1 mouse cellular context compared by ENCODE assay signal in the genomic region with DNA sequence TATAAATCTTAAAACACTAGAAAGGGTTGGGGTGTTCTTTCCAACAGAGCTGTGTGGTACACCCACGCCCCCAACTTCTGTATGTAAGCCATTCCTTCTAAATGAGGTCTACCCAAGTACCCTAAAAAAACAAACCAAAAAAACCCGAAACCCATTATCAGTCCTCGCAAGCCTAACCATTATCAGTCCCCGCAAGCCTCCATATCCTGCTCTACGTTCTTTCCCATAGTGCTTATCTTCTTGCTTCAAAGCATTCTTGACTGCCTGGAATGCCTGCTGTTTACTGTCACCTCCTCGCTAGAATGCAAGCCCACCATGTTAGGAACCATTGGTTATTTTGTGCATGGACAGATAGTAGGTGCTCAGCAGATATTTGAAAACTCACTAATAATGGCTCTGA.
A peak's percentile ranks its signal among the peaks of the same experiment; 100 is the strongest.
TF ChIP-seq lines count a peak whose summit lies in the region.

No protein-coding gene starts in this region.

TF ChIP-seq in MEL, 35 proteins besides CTCF, POLR2A, EP300 and RAD21 (continued from another document):
- TF ChIP-seq GABPA (IDR thresholded peaks at IDR 0.05; ENCODE audit: low read depth, low read length) = no peak
- 0 out of 2 replicates have a peak, but pooled peaks have one; percentile 23 for TF ChIP-seq ZMIZ1 (IDR thresholded peaks at IDR 0.05; ENCODE audit: low read depth, low read length)
- TF ChIP-seq ETS1 (IDR thresholded peaks at IDR 0.05; ENCODE audit: low read depth, low read length) = peak; percentile 86
- no peak for TF ChIP-seq CHD1 (IDR thresholded peaks at IDR 0.05; ENCODE audit: low read depth, low read length)
- TF ChIP-seq NRF1 (IDR thresholded peaks at IDR 0.05; ENCODE audit: insufficient read depth, low read depth, low read length, poor library complexity, severe bottlenecking) = no peak
- TF ChIP-seq ELF1 (IDR thresholded peaks at IDR 0.05; ENCODE audit: low read depth, low read length) = no peak
- TF ChIP-seq ZKSCAN1 (IDR thresholded peaks at IDR 0.05; ENCODE audit: low read depth, low read length) = no peak; the same call in 1 of the 2 replicates
- TF ChIP-seq ZNF384 (IDR thresholded peaks at IDR 0.05; ENCODE audit: low read depth, low read length) = peak; percentile 84
- 0 out of 2 replicates have a peak, but pooled peaks have one; percentile 51 for TF ChIP-seq MAZ (IDR thresholded peaks at IDR 0.05; ENCODE audit: low read depth, low read length)
- peak; percentile 55; the same call in 1 of the 2 replicates for TF ChIP-seq MXI1 (IDR thresholded peaks at IDR 0.05; ENCODE audit: low read depth, low read length)
- TF ChIP-seq TCF12 (IDR thresholded peaks at IDR 0.05; ENCODE audit: low read depth, low read length) = peak; percentile 94
- TF ChIP-seq MAFK (IDR thresholded peaks at IDR 0.05; ENCODE audit: borderline replicate concordance, low read depth, low read length) = peak; percentile 81; the same call in 1 of the 2 replicates
- TF ChIP-seq RCOR1 (IDR thresholded peaks at IDR 0.05; ENCODE audit: low read depth, low read length) = peak; percentile 91
- peak; percentile 79 for TF ChIP-seq SIN3A (IDR thresholded peaks at IDR 0.05; ENCODE audit: low read length)
- 0 out of 2 replicates have a peak, but pooled peaks have one; percentile 13 for TF ChIP-seq MAX (IDR thresholded peaks at IDR 0.05; ENCODE audit: low read length)
- TF ChIP-seq E2F4 (IDR thresholded peaks at IDR 0.05; ENCODE audit: borderline replicate concordance, low read depth, low read length) = no peak
- TF ChIP-seq ZC3H11A (IDR thresholded peaks at IDR 0.05; ENCODE audit: low read depth, low read length) = no peak
- no peak for TF ChIP-seq POLR2AphosphoS2 (IDR thresholded peaks at IDR 0.05; ENCODE audit: low read length)
- no peak for TF ChIP-seq JUND (IDR thresholded peaks at IDR 0.05; ENCODE audit: low read depth, low read length)
